Mouse (Mus musculus) limb, embryonic 14.5 days (tissue): ENCODE data around the gene Phyhd1. TPM values are rescaled to one million over a fixed set of nuclear protein-coding genes. Genes with fewer than 3 reads are reported as not detected.

ENCODE experiments used
- ATAC-seq: fragments of 200-750 bp; cut with Nextera tagmentation; 2 replicates; pipeline ENCODE4 v1.8.0; 2017; ENCODE audit warnings: low read depth, moderate number of reproducible peaks, moderate TSS enrichment; ENCODE audit not compliant: low FRiP score
- DNase-seq: peaks from one replicate; pipeline ENCODE4 v3.0.0-alpha.2; 2015; ENCODE audit warnings: low spot score
- H3K27ac ChIP-seq: fragments of 300-500 bp; sonication (generic); replicated peaks from 2 replicates; pipeline ENCODE4 v1.5.1; 2014; ENCODE audit warnings: low read depth, mild to moderate bottlenecking, low read length, moderate library complexity, mixed read lengths
- H3K27me3 ChIP-seq: fragments of 300-500 bp; sonication (generic); 2 replicates; pipeline ENCODE4 v1.6.1; 2014; ENCODE audit warnings: low read length, mixed read lengths; ENCODE audit not compliant: control insufficient read depth, insufficient read depth
- H3K36me3 ChIP-seq: fragments of 300-500 bp; sonication (generic); 2 replicates; pipeline ENCODE4 v1.6.1; 2014; ENCODE audit warnings: mild to moderate bottlenecking, low read length, moderate library complexity, mixed read lengths; ENCODE audit not compliant: control insufficient read depth, insufficient read depth
- H3K4me1 ChIP-seq: fragments of 300-500 bp; sonication (generic); 2 replicates; pipeline ENCODE4 v1.6.1; 2014; ENCODE audit warnings: antibody characterized with exemption, low read length, mixed read lengths; ENCODE audit not compliant: control insufficient read depth, insufficient read depth
- H3K4me2 ChIP-seq: fragments of 300-500 bp; sonication (generic); replicated peaks from 2 replicates; pipeline ENCODE4 v1.6.1; 2014; ENCODE audit warnings: low read depth, mild to moderate bottlenecking, low read length, moderate library complexity; ENCODE audit not compliant: severe bottlenecking
- H3K4me3 ChIP-seq: fragments of 300-500 bp; sonication (generic); replicated peaks from 2 replicates; pipeline ENCODE4 v1.5.1; 2014; ENCODE audit warnings: low read length
- H3K9ac ChIP-seq: fragments of 300-500 bp; sonication (generic); 2 replicates; pipeline ENCODE4 v1.6.1; 2014; ENCODE audit warnings: mild to moderate bottlenecking, low read depth, low read length, moderate library complexity; ENCODE audit not compliant: severe bottlenecking
- H3K9me3 ChIP-seq: fragments of 300-500 bp; sonication (generic); 2 replicates; pipeline ENCODE4 v1.6.1; 2016; ENCODE audit warnings: low read length; ENCODE audit not compliant: control insufficient read depth
- POLR2A ChIP-seq: fragments of 200-500 bp; IDR thresholded peaks from 2 replicates; pipeline ENCODE4 v1.8.0; 2012; ENCODE audit warnings: inconsistent platforms, mild to moderate bottlenecking, moderate library complexity, borderline replicate concordance; ENCODE audit not compliant: insufficient read depth, insufficient read length; ENCODE audit errors: extremely low read depth
- WGBS: fragments of 180-500 bp; shearing (Covaris S2); extraction: QIAGEN DNeasy Blood & Tissue Kit; methylation state at CpG from one replicate; pipeline ENCODE4 v1.1.7; 2014; 5-methylcytosine and 5-hydroxymethylcytosine counted together
- polyA plus RNA-seq, 2 experiments: library from polyadenylated mRNA; depleted of rRNA in 1 of 2; stranded (reverse) in 1 of 2; unstranded in 1 of 2; fragments of >200 nt; fragmentation: Nextera tagmentation in 1 of 2; extraction: Ambion mirVana in 1 of 2; gene quantifications; 2 replicates each; pipeline versions ENCODE4 v1.2.1 to v1.2.3; 2012 to 2014

Phyhd1 gene
- polyA plus RNA-seq, 2 experiments: 5.0 to 11.7 TPM

DNA sequence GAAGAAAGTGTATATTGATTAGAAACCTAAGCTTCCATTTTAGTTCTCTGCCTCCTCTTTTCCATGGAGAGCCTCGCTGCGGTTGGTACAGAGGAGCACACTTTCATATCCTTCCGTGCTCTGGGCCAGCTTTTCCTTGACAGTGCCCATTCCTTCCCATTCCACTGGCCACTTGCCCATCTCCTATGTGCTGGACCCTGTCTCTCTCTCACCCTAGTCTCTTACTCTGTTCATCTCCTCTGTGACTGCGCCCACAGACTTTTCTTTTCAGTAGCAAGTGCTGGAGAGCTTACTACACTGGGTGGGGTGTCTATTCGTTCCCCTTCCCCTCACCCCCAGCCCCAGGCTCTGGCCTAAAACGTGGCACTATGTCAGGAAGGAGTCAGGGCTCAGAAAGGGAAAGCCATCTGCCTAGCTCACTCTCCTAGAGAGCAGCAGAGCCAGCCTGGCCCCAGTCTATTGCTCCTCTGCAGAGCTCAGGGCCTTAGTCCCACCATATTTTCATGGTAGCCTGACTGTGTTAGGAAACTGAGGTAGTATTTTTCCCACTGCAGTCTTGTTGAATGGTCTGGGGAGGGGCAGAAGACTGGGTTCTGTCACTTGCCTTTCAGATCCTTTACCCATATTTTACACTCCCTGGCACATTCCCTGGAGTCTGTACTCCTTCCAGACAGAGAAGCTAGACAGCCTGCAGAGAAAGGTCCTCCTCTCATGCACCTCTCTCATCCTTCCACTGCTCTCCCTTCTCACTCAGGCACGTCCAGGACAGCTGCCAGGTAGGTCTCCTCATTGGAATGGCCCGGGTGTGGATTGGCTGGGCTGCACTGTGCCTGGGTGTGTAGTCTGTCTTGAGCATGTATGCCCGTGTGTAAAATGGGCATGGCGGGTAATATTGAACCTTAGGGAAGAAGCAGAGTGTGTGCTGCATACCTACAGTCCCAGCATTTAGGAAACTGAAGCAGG is 15.6 kb upstream of the Phyhd1 start:
- Histone ChIP-seq H3K9me3 (no peaks in the 10 kb centered on the region), H3K36me3 (peaks cover 59% of the 10 kb centered on the region), H3K4me3 (no peak overlapping the region), H3K4me1 (no peaks in the 10 kb centered on the region), H3K9ac (no peak overlapping the region), H3K27me3 (no peaks in the 10 kb centered on the region), H3K27ac (no peak overlapping the region), H3K4me2 (no peak overlapping the region)
- 85% methylated on average over 10 of the region's 10 CpGs for WGBS
- ATAC-seq (no peak), DNase-seq (no peak)
- no peak for TF ChIP-seq POLR2A

DNA sequence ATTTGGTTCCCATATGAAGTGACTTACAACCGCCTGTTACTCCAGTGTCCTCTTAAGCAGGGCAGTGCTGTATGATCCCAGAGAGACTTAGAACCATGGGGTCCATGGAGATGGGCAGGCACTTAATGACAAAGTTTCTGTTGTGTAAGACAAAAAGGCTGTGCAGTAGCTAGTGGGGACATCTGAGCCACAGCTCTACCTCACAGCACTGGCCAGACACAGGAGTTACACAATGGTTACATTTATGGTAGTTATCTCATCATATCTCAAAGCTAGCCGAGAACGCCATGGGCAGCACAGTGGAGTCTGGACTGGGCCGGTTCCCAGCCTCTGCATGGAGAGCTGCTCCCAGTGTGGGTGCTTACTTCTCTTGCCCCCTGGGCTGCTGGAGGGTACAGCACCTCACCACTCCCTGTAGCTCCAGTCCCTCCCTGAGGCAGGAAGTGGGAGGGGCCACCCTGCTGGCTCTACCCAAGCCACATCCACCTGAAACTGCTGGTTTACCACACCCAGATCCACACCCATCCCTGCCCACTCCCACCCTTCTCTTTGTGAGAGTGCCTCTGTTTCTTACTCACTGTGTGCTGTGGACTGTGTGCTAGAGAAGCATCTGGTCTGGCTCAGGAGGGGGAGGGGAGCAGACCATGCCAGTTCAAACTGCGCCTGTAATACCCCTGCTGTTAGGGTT is 14.4 kb upstream of the Phyhd1 start:
- no peak overlapping the region for H3K4me3 ChIP-seq
- no peaks in the 10 kb centered on the region for H3K27me3 ChIP-seq
- no peak overlapping the region for H3K4me2 ChIP-seq
- no peak for ATAC-seq
- H3K9me3 ChIP-seq: no peaks in the 10 kb centered on the region
- 75% methylated on average over 5 of the region's 5 CpGs for WGBS
- no peaks in the 10 kb centered on the region for H3K4me1 ChIP-seq
- H3K36me3 ChIP-seq: peaks cover 67% of the 10 kb centered on the region
- DNase-seq: no peak
- no peak overlapping the region for H3K9ac ChIP-seq
- H3K27ac ChIP-seq: no peak overlapping the region
- no peak for TF ChIP-seq POLR2A

DNA sequence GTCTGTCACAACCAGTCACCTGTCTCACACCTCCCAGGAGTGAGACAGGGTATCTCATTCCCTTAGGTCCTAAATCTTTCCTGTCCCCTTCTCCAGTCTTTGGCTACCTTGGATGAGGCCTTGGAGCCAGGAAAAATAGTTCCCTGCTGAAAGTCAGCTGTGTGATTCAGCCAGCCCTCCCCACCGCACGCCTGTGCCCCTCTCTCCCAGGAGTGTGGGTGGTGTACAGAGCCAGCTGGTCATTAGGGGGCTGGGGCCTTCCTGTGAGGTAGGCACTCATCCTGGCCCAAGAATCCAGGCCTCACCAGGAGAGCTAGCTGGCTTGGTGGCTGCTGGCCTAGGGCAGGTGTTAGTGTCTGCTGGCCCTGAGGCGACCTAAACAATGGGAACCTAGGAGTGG is 13.5 kb upstream of the Phyhd1 start:
- Histone ChIP-seq H3K4me2 (no peak overlapping the region), H3K4me3 (no peak overlapping the region), H3K36me3 (peaks cover 73% of the 10 kb centered on the region), H3K27ac (no peak overlapping the region), H3K9me3 (no peaks in the 10 kb centered on the region), H3K9ac (no peak overlapping the region), H3K4me1 (no peaks in the 10 kb centered on the region), H3K27me3 (no peaks in the 10 kb centered on the region)
- WGBS: 80% methylated on average over 3 of the region's 3 CpGs
- DNase-seq (no peak), ATAC-seq (no peak)
- TF ChIP-seq POLR2A: no peak

DNA sequence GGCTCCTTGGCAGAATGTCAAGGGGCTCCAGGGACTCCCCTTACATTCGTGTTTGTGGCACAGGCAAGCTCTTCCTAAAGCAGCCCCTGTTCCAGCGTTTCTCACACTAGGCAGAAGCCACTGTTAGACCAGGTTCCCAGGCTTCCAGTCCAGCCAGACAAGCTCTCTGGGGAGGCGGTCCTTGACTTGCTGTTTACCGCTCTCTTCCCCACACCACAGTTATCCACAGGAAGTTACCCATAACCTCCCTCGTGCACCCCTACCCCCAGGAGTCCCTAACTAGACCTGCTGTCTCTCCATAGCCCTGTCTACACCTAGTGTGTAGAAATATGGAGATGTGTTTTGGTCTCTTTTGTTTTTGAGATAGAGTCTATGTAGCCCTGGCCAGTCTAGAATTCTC is 12.2 kb upstream of the Phyhd1 start:
- no peak overlapping the region for H3K27ac ChIP-seq
- ATAC-seq: no peak
- 68% methylated on average over 5 of the region's 5 CpGs for WGBS
- H3K9me3 ChIP-seq: no peaks in the 10 kb centered on the region
- H3K4me2 ChIP-seq: no peak overlapping the region
- no peak for DNase-seq
- 0 out of 2 replicates have a peak, but pooled peaks cover 3% of the 10 kb centered on the region for H3K4me1 ChIP-seq
- no peak for TF ChIP-seq POLR2A
- H3K9ac ChIP-seq: no peak overlapping the region
- H3K4me3 ChIP-seq: no peak overlapping the region
- no peaks in the 10 kb centered on the region for H3K27me3 ChIP-seq
- H3K36me3 ChIP-seq: peaks cover 75% of the 10 kb centered on the region

DNA sequence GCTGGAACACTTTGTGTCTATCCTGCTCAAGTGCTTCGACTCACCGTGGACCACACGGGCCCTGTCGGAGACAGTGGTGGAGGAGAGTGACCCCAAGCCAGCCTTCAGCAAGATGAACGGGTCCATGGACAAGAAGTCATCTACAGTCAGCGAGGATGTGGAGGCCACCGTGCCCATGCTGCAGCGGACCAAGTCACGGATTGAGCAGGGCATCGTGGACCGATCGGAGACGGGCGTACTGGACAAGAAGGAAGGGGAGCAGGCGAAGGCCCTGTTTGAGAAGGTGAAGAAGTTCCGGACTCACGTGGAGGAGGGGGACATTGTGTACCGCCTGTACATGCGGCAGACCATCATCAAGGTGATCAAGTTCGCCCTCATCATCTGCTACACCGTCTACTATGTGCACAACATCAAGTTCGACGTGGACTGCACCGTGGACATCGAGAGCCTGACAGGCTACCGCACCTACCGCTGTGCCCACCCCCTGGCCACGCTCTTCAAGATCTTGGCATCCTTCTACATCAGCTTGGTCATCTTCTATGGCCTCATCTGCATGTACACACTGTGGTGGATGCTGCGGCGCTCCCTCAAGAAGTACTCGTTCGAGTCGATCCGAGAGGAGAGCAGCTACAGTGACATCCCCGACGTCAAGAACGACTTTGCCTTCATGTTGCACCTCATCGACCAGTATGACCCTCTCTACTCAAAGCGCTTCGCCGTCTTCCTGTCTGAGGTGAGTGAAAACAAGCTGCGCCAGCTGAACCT is 10.2 kb upstream of the Phyhd1 start:
- Histone ChIP-seq H3K27ac (no peak overlapping the region), H3K9ac (no peak overlapping the region), H3K27me3 (no peaks in the 10 kb centered on the region), H3K9me3 (no peaks in the 10 kb centered on the region), H3K4me1 (0 out of 2 replicates have a peak, but pooled peaks cover 3% of the 10 kb centered on the region), H3K4me2 (no peak overlapping the region), H3K36me3 (peaks cover 72% of the 10 kb centered on the region), H3K4me3 (no peak overlapping the region)
- TF ChIP-seq POLR2A: no peak
- DNase-seq (no peak), ATAC-seq (no peak)
- 97% methylated on average over 42 of the region's 42 CpGs for WGBS
